Mouse (Mus musculus) inflammation-experienced regulatory T-cells, adult 6 months (primary cell): ENCODE data around the gene Lhx2. TPM values are rescaled to one million over a fixed set of nuclear protein-coding genes. Genes with fewer than 3 reads are reported as not detected.

Experiments used
- ATAC-seq: one replicate; pipeline ENCODE4 v1.8.0; 2017
- polyA plus RNA-seq, 3 experiments: library from polyadenylated mRNA; unstranded; fragments of 100-300 nt; shearing (Covaris generic); gene quantifications; one replicate each; pipeline ENCODE4 v1.2.1; 2017

Lhx2 gene
- under 1 TPM in 1 of 3 experiments, not detected in 2; 0.13 TPM for polyA plus RNA-seq

DNA sequence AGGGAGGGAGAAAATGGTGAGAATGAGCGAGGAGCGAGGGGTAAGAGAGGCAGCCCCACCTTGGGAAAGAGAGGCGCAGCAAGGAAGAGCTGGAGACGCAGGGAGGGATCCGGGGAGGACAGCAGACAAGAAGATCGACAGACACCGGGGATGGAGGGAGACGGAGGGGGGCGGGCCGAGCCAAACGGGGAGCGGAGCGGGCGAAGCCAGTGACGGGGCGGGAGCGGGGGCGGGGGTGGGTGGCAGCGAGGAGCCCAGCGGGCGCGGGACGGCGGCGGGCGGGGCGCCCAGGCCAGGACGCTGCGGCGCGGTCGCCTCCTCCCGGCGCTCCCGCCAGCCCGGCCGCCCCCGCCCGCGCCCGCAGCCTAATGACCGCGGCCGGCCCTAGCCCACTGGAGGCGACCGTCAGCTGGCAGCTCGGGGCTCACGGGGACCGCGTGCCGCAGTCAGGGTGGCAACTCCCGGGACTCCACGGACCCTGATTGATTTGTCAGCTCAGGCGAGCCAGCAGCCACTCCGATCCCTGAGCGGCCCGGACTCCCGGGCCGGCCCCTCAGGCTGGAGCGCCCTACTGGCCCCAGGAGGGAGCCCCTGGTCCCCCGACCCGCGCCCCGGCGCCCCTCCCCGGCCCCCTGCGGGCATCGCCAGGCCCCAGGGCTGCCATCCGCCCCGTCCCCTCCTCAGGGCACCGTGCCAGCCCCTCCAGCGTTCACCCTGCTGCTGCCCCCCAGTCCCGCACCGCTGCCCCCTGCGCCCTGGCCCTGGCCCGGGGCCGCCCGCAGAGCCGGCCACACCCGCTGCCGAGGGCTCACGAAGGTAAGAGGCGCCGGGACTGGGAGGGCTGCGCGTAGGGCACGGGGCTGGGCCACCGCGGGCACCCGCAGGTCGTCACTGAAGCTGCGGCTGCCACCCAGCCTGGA lies at the start of gene Lhx2:
TSS of gene Lhx2 (plus strand) at position 292 of the 920 bp plus-strand sequence.
- no peak for ATAC-seq

DNA sequence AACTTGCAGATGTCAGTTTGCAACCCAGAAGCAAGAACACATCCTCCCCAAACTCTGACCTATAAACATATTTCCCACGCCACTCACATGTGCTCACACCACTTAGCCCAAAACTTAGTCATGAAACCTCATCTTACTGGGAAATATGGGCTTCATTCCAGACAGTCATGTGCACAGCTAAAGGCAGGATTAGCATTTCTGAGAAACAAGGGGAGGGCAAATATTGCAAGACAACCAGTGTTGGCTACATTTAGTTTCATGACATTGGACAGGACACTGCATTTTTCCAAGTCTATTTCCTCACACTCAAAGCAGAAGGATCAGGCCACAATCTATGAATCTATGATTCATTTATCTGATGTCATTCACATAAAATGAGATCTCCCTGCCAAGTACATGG lies 47.6 kb upstream of the Lhx2 start:
- ATAC-seq = no peak

DNA sequence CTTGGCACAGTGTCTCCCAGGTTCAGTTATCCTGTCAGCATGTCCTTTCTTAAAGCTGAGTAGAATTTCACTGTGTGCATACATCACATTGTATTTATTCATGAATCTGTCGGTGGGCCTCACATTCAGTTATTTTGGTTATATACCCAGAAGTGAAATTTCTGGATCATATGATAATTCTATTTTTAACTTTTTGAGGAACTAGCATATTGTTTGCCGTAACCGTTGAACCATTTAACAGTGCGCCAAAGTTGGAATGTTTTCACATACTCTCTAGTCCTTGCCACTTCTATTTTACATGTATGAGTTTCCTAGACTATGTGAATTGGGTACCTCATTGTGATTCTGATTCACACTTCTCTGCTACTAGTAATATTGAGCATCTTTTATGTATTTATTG lies 43.1 kb upstream of the Lhx2 start:
- no peak for ATAC-seq

DNA sequence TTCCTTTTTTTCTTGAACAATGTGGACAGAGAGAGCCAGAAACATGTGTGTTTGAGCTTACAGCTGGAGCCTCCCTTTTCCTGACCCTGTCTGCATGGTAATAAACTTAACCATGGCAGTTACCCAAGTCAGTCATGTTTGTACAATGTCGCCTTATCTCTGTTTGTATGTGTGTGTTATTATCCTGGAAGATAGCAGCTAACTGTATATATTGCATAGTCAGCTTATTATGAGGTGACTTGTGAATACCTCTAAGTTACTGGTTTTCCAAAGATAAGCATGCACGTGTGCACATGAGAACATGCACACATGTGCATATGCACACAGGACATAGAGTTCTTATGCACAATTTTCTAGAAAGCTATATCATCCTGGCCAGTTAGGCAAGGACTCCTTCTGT lies 38.1 kb upstream of the Lhx2 start:
- no peak for ATAC-seq

DNA sequence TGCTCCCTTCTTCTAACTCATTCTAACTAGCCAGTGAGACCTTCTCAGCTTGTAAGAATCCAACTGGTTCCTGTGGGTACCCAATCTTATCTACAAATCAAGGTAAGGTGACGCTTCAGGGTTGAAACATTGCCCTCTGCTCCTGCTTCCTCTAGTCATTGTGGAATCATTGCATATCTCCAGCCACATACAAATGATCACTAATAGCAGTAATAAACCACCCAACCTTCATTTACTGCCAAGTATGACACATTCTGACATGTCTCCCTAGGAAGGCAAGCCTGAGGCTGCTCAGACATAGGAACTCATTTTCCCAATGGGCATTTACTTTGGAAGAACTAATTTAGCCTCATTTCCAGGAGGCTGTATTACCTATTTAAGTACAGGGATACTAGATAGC lies 33.9 kb upstream of the Lhx2 start:
- no peak for ATAC-seq

DNA sequence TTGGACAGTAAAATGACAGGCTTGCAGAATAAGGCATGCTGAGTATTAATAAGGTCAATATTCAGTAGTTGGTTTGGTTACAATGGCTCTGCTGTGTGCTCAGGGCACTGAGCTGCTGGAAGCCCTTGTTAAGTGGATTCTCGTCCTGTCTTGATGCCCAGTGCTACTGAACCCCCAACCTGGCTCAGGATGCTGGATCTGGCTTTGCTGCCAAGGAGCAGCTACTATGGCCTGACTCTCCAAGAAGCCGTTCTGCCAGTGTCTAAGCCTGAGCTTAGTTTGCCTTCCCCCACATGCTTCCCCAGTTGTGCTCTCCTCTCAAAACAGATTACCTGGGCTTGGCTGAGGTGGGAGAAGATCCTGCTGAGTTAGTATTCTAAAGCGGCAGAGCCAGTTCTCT lies 26.2 kb upstream of the Lhx2 start:
- no peak for ATAC-seq

DNA sequence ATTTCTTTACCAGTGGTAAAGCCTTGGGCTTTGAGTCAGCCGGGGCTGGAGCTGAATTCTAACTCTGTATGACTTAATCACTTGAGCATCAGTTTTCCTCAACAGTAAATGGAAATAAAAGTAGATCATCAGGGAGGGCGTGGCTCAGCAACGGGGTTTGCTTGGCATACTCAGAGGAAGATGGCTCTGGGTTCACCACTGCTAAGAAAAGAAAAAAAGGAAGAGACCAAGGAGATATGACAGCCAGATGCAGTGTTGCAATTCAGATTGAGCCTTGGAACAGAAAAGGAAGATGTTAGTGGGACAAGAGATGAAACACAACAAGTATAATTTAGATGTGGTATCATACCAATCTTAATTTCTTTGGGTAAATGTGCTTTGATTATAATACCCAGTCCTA lies 25.7 kb upstream of the Lhx2 start:
- no peak for ATAC-seq

DNA sequence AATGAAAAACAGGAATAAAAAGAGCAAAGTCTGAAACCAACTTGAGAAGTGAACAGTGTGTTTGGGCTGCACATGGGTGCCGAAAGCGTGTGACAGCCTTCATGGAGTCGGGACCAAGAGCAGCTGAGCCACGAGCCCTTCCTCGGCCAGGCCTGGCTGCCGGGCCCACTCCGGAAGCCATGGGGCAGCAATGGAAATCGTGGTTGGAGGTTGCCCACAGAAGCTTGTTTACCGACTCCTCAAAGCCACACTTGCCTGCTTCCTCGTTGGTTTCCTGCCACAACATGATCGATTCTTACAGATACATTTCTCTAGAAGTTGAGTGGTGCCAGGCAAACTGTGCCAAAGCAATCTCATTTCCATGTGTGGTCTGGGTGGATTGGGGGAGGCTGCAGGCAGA lies 20.0 kb upstream of the Lhx2 start:
- no peak for ATAC-seq

DNA sequence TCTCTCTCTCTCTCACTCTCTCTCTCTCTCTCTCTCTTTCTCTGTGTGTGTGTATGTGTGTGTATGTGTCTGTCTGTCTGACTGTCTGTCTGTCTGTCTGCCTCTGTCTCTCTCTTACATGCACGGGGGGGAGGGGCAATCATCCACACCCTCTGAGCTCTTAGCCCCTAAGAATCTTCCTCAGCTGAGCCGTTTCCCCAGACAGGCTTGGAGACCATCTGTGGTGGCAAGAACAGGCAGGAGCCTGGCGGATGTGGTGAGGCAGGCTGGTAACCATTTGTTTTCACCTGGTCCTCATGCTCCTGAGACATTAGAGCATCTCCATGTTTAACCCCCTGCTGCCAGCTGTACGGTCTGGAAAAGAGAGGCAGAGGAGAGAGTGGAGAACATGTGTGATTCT lies 18.2 kb upstream of the Lhx2 start:
- no peak for ATAC-seq

DNA sequence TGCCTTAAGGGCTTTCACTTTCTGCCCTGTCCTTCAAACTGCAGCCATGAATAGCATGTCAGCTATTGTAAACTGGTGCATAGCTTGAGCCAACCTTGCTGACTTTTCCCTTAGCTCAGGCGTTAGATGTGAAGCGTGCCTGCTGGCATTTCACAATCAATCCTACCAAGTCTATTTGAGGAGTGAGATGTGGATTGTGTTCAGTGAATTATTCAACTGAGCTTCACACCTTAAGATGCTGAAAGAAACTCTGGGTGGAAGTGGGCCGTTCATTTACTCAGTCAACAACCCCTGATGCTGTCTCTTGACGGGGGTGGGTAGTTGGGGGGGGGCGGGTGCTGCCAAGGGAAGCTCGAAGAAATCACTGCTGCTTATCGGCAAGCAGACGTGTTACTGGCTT lies 15.7 kb upstream of the Lhx2 start:
- no peak for ATAC-seq

DNA sequence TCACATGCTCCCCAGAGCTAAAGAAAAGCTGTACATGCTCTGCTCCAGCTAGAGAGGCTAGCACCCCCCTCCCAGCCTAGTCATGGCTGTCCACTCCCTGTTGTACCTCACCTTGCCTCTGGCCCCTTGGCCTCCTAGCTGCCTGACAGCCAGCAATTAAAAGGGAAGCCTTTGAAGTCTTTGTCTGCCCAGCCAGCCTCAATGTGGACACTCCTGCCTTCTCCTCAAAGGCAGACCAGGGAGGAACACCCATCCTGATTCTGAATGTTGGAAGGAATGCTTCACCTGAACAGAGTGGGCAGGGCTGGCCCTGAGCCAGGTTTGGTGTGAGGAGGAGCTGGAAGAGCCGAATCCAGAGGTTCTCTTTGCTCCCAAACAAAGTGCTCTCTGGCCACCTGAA lies 12.4 kb upstream of the Lhx2 start:
- ATAC-seq = no peak

DNA sequence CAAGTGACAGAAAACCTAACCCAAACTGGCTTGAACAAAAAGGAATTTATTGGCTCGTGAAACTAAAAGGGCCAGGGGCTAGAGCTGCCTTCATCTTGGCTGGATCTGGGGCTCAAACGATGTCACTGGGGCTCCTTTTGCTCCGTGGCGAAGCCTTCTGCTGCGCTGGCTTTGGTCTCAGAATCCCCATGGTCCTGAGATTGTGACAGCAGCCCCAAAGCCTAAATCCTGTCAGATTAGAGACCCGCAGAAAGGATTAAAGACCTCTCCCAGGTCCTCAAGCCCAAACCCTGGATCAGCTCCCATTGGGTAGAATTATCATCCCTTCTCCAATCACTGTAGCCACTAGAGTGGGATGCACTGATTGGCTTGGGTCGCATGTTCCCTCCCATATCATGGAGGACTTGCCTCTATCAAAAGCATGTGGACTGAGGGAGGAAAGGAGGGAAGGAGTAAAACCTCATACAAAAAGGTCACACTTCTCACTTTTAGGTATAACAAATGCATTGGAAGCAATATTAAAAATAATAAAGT lies 5.4 kb upstream of the Lhx2 start:
- no peak for ATAC-seq

DNA sequence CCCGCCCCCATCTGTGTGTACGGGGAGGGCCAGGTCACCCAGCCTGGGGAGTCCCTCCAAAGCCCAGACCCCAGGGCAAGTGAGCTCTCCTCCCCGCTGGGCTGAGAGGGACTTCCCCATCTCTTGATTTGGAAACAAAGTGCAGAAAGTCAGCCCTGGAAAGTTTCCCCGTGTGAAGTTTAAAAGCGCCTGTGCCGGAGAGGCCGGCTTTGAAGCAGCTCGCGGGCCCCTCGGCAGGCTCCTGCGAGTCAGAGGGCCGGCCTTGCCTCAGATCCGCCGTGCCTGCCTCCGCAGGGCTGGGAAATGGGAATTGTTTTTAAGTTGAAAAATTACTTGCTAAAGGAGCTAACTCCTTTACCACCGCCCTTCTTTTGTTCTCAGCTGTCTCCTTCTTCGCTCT lies 2.5 kb upstream of the Lhx2 start:
- peak; percentile 61 for ATAC-seq

DNA sequence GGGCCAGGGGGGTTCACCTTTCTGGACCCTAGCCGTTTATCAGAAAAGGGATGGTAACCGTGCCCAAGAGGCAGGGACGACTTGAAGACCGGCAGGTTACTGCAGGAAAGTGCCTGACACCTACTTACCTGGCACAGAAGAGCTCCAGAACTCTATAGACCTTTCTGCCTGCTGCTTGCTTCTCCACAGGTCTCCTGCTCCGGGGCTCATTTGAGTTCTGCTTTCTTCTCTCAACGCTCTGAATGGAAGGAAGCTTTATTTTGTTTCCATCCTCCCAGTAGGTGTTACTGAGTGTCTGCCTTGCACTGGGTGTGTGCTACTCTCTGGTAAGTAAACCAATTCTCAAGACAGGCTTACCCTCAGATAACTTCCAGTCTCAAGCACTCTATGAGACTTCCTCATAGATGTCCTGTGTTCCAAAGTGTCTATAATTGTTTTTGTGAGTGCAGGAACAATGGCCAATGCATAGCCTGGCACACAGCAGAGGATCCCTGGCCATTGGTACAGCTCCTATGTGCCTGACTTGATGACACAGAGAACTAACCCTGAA lies 1.9 kb upstream of the Lhx2 start:
- ATAC-seq = no peak

DNA sequence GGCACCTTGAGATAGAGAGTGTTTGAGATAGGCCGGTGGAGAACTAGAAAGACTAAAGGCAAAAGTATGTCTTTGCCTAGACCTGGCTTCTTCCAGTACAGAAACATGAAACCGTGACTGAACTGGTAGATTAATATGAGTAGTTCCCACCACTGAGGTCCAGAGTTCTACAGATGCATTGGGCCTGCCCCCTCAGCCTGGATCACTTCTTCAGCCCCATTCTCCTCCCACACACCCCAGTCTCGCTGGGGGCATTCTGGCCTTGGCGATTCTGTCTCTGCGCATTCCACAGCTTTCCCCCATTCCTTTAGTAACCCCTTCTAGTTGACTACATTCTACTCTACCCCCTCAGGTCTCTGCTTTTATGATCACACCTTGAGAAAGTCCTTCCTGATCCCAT lies 1.4 kb upstream of the Lhx2 start:
- ATAC-seq = no peak

DNA sequence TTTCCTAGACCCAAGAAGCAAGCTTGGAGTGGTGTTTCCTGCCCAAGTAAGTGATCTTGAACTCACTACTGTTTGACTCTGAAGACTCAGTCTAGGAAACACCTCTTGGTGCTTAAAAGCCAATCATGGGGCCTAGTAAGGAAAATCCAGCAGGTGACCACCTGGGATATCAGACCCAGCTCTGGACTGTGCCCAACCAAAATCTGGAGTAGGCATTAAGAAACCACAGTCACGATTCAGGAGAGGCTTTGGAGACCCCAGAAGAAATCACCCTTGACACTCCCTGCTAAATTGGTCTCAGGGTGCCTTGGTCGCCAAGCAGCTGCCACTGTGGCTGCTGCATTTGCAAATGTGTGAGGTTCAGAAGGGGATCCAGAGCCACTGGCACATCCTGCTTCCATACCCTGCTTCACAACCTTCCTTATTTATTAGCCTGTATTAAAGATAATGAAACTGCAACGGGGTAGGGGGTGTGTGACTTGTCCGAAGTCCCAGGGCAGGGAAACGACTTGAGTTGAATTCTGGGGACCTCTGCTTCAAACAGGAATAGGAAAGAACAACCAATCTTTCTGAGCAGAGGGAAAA lies 641 bp upstream of the Lhx2 start:
- ATAC-seq = no peak

DNA sequence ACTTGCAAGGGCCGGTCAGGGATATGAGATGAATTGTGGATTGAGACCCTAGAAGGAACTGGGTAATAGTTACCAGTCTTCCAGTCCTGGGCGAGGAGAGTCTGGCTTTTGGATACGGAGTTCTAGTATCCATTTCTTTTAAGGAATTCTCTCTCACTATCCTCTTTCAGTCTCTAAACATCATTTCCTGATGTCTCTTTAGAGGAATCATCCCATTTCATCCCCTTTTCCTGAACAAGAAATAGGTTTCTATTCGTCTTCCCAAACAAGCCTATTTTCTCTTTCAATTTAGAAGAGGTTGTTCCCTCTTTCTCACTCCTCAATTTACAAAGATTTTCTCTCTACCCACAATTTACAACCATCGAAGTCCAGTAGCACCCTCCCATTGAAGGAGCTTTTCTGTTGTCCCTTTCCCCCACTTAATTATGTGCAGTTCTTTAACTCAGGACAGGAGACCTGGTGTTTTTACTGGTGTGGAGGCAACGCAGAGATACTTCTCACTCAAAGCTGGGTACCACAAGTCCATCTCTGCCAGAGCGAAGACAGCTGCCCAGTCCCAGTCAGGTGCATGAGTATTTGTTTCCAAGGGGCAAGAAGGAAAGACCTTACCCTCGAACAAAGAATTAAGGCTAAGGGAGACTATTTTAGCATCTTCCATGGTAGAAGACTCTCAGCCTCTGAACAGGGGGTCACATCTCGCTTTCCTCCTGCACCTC lies 987 bp downstream of the Lhx2 start:
- no peak for ATAC-seq

DNA sequence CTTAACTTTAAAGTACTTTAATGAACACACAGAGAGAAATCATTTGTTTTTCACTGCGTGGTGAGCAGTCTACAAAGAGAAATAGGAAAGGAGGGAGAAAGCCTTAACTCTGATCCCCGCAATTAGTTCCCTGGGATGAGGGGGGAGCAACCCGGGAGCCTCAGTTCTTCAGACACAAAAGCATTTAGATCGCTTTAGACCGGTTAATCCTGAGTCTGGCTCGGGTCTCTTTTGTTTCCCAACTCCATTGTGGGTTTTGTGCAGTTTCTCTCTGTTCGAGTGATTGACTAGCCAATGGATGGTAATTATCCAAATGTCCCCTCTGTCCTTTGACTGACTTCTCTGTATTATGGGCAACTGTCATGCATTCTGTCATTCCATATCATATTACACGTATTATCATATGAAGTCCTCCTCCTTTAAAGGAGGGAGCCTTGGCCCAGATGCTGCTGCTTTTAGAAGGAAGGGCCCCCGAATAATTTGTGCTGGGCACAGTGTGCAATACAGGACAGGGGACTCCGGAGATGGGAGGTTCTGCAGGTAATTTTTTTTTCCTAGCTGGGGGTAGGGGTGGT lies 1.6 kb downstream of the Lhx2 start:
- ATAC-seq = no peak

DNA sequence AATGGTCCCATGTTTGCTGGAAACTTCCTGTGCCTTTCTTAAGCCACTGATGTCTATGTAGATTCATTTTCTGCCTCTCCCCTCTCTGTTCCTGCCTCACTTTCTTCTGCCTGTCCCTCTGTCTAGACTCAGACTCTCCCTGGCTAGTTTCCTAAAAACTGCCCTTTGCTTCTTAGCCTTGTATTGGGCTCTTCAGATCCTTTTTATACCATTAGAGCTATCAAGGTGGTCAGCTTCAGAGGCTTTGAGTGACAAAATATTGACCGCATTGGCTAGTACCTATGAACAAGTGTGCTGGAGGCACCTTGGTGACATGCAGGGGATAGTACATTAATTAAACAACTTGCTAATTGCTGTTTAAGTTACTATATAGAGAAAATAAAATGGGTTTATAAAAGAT lies 4.5 kb downstream of the Lhx2 start:
- no peak for ATAC-seq

DNA sequence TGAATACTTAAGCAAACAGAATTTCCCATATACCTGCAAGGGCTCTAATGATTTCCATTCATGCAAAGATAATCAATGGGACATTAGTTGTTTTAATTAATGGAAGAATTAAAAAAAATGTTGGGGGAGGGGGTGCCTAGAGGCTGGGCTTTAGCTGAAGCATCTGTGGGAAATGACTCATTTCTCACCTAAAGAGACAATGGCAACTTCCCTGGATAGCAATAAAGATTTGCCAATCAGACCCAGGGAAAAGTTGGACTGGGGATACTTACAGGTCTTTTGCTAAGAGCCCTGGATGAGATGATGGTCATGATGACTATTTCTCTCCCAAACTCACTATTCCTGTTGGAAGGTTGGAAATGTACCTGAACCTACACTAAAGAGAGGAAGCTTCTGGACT lies 5.6 kb downstream of the Lhx2 start:
- ATAC-seq = no peak

DNA sequence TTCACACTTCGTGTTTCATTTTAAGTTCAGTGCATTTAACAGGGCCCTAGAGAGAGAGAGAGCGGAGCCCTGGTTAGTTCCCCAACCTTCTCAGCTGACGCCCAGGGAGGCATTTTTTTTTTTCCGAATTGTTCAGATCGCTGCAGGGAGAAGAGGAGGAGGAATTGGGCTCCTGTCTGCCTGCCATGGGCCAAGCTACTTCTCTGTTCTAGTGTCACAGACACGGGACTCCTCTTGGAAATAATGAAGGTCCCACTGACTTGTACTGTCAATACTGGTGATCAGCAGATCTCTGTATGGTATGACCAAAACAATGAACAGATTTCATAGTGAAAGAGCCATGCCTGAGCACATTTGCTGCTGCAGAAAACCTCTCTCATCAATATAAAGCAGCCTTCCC lies 7.3 kb downstream of the Lhx2 start:
- no peak for ATAC-seq

DNA sequence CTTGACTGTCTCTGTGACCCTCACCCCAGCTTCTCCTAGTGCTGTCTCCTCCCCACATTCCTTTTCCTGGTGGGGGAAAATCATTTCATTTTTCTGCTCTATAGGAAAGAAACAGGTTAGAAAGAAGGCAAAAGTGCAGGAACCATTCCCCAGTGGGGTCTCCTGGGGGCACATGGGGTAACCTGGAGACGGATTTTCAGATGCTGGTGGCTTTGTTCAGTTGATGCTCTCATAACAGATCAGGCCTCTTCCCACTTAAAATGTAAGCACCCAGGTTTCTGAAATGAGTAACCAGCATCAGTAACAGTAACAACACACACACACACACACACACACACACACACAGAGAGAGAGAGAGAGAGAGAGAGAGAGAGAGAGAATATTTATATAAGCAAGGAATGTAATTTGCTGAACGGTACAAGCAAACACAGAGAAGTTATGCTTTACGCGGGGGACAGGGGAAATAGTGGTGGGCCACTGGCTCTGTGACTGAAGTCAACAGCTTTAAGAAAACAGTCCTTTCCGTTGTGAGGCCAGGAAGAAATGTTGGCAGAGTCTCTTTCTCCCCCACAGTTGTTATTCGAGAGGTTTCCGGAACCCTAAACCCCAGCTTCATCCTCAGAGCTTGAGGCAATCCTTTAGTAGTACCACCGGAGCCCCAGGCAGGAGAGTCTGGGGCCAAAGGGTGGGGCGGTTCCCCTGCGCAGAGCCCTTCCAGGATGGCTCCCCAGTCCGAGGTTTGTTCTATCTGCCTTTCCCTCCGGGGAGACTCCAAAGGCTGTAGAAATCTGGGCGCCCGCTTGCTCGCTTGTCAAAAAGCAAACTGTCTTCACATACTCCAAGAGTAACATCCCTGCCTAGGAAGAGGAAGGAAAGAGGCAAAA lies 8.0 kb downstream of the Lhx2 start:
- ATAC-seq = no peak
